Mouse (Mus musculus) heart, postnatal 10 days (tissue): ENCODE results near the gene Chst3. TPM values are rescaled to one million over a fixed set of nuclear protein-coding genes. Genes with fewer than 3 reads are reported as not detected.
"Not testable (repeated sequence)": the region's sequence is repeated elsewhere in the genome, so short reads cannot be mapped to it uniquely, and the experiment has no call there.

Experiments
- DNase-seq, 2 experiments: peaks; one replicate each; pipeline ENCODE4 v3.0.0; 2021
- intact Hi-C: fragments of 180-260 bp; cut with DNase I; formaldehyde crosslinking; loops from one replicate; pipeline ENCODE4 v1.15.1; 2025
- total RNA-seq, 2 experiments: library from RNA; stranded (reverse); gene quantifications; 2 replicates each; pipeline ENCODE4 v1.2.3; 2021

Gene Chst3
- total RNA-seq, 2 experiments from 2014 or later: 1.4 to 1.8 TPM

- no peak for DNase-seq
- intact Hi-C loops: no loop called here
Measured at GRCm38 (mm10) chr10:60202785-60203184, 16.3 kb downstream of the Chst3 start.

- intact Hi-C loops: no loop called here
- DNase-seq: no peak
Measured at GRCm38 (mm10) chr10:60200996-60201395, 18.1 kb downstream of the Chst3 start.

GRCm38 (mm10) chr10:60199378-60199777, 19.7 kb downstream of the Chst3 start:
- DNase-seq: no peak
- intact Hi-C loops: no loop called here

GRCm38 (mm10) chr10:60197406-60197821, 21.6 kb downstream of the Chst3 start:
- peak in 1 of 2 experiments; percentile 53 for DNase-seq
- intact Hi-C loops: no loop called here

GRCm38 (mm10) chr10:60196971-60197370, 22.1 kb downstream of the Chst3 start:
- no peak for DNase-seq

GRCm38 (mm10) chr10:60195087-60195486, 24.0 kb downstream of the Chst3 start:
- intact Hi-C loops: no loop called here
- DNase-seq: peak; percentile 65 to 67

More at GRCm38 (mm10) chr10:60196971-60197370, 22.1 kb downstream of the Chst3 start:
- intact Hi-C loops: no loop called here

- intact Hi-C loops: loop anchor here (5.0 kb wide), 1 partner anchor 984 kb away; no protein-coding TSS in a partner anchor
- peak; percentile 53 for DNase-seq
Measured at GRCm38 (mm10) chr10:60193532-60194423, 25.3 kb downstream of the Chst3 start.

GRCm38 (mm10) chr10:60191796-60192195, 27.3 kb downstream of the Chst3 start:
- peak; percentile 79 to 87 for DNase-seq
- intact Hi-C loops: loop anchor here (1.0 to 5.0 kb wide), 3 partner anchors 43 to 986 kb away; no protein-coding TSS in a partner anchor

- intact Hi-C loops: loop anchor here (2.0 to 5.0 kb wide), 2 partner anchors 41 to 988 kb away; no protein-coding TSS in a partner anchor
- DNase-seq: no peak
Measured at GRCm38 (mm10) chr10:60189534-60190186, 29.4 kb downstream of the Chst3 start.

GRCm38 (mm10) chr10:60186191-60186945, 32.7 kb downstream of the Chst3 start:
- intact Hi-C loops: no loop called here
- peak; percentile 38 to 53 for DNase-seq

- intact Hi-C loops: no loop called here
- DNase-seq: no peak
Measured at GRCm38 (mm10) chr10:60185023-60185709, 33.9 kb downstream of the Chst3 start.

GRCm38 (mm10) chr10:60175306-60175705, 43.8 kb downstream of the Chst3 start:
- DNase-seq, intact Hi-C loops: not testable (repeated sequence)

GRCm38 (mm10) chr10:60174506-60174905, 44.6 kb downstream of the Chst3 start:
- intact Hi-C loops: no loop called here
- DNase-seq: no peak

- peak; percentile 78 to 81 for DNase-seq
- intact Hi-C loops: no loop called here
Measured at GRCm38 (mm10) chr10:60173035-60173434, 46.0 kb downstream of the Chst3 start.

- no peak for DNase-seq
- intact Hi-C loops: no loop called here
Measured at GRCm38 (mm10) chr10:60172306-60172705, 46.8 kb downstream of the Chst3 start.

GRCm38 (mm10) chr10:60171368-60171767, 47.7 kb downstream of the Chst3 start:
- intact Hi-C loops: no loop called here
- DNase-seq: no peak

- DNase-seq: no peak
- intact Hi-C loops: no loop called here
Measured at GRCm38 (mm10) chr10:60170326-60171089, 48.6 kb downstream of the Chst3 start.

GRCm38 (mm10) chr10:60168960-60169359, 50.1 kb downstream of the Chst3 start:
- intact Hi-C loops: no loop called here

GRCm38 (mm10) chr10:60168306-60168705, 50.8 kb downstream of the Chst3 start:
- DNase-seq: no peak
- intact Hi-C loops: no loop called here

More at GRCm38 (mm10) chr10:60168960-60169359, 50.1 kb downstream of the Chst3 start:
- no peak for DNase-seq
